Mouse (Mus musculus): ENCODE results near the gene Adgrf1.

Adgrf1 gene

DNA sequence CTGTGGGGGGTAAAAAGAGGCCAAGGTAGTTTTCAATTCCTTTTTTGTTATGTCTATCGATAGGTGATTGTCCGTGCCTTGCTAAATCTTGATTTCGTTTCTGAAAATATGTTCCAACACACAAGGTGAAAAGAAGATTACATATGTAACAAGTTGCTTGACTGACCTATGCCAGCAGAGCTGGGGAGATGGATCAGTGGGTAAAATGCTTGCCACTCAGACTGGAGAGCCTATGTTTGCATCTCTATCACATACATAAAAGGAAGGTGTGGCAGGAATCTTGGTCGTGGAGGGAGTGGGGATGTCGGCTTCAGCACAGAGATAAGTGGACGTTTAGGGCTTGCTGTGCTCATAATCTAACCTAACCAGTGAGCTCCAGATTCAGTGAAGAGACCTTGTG, 93.8 kb downstream of the Adgrf1 start:
- DNase-seq, result no peak

DNA sequence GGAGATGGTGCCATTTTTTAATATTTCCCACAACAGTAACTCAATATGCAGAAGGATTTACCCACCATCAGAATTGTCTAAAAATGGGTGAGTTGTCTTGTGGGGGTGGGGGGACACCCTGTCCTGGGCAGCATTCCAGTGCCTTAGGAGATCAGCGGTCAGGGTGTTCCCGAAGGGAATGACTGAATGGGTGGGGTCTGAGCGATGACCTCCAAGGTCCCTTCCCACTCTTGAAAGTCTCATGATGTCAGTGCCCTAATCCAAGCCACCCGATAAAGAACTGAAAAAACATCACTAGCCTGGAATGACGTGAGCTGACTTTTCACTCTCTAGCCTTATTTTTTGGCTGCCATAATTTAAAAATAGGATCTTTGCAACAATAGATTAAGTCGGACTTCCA, 95.2 kb downstream of the Adgrf1 start:
- DNase-seq, result peak; percentile 61

DNA sequence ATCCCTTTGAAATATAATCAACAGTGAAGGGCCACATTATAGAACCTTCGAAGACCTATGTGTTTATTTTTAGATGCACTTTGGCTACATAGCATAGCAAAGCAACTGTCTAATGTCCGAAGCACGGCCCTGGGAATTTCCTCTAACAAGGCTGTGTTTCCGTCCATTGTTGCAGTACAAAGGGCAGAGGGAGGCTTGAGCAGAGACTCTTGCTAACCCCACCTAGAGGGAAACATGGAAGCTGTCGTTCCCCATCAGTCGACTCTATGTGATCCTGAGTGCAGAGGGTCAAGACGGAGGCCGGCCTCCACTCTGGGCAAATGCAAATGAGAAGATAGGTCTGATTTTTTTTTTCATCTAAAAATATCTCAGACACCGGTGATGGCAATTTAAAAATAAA, 96.4 kb downstream of the Adgrf1 start:
- DNase-seq, result peak; percentile 71

DNA sequence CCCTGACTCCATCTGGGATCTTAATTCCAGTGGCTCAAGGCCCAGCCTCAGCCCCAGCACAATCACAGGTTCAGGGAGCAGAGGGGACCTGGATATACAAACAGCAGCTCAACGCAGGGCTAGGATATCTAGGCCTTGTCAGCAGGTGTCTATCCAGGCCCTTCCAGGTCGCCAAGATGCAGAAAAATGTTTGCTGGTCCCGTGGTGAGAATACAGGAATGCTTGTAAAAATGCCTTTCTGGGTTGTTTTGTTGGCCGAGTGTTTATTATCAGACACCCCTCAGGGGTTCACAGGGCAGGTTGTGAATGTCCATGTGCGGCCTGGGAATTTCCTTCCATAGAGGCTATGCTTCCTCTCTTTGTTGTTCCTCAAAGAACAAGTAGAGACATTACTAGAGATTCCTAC, 98.0 kb downstream of the Adgrf1 start:
- no peak for DNase-seq

DNA sequence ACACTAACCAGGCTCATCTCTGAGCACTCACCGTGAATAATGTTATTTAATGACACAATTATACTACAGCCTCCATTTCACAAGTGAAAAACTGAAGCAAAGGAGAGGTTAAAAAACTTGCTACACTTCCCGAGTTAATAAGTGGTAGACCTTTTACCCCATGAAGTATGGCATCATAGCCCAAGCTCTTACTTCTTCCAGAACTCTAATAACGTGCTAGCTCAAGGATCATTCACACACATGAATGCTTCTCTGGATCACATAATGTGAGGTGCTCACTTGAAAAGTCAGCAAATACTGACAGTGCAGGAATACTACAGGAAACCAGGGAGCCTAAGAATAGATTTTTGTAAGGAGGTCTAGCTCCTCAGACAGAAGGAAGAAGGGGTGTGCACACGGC, 102.5 kb downstream of the Adgrf1 start:
- no peak for DNase-seq

DNA sequence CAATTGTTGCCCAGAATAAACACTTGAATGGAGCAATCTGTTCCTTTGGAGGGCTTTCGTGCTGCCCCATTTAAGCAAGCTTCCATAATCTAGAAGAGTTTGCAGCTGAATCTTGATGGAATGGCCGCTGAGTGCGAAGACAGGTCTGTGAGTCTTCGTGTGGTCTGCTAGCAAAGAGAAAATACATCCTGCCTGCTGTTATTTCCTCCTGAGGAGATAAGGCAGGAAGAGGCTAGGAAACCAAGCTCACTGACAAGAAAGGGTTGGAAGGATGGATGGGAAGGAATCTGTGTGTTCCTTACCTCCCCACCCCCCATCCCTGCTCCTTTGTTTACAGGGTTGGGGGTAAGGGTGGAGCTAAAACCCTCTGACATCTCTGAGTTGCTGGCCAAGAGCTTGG, 103.9 kb downstream of the Adgrf1 start:
- peak; percentile 56 for DNase-seq

Measured in lung, postnatal 36 days (tissue).